Mouse (Mus musculus): Measurements from ENCODE around the gene Inhba. TPM values are rescaled to one million over a fixed set of nuclear protein-coding genes. Genes with fewer than 3 reads are reported as not detected.
A peak's percentile ranks its signal among the peaks of the same experiment; 100 is the strongest.

Gene Inhba
- polyA plus RNA-seq, 1 experiment from 2014 or later: 9.5 TPM

- Histone ChIP-seq H3K4me1 (ENCODE audit: control insufficient read depth, insufficient read depth, low read length) (0 out of 2 replicates have a peak, but pooled peaks cover 3% of the 10 kb centered on the region), H3K4me3 (ENCODE audit: low read depth, low read length) (peak overlapping the region; percentile 53), H3K27ac (replicated peaks; ENCODE audit: low read depth, low read length) (no peak overlapping the region; the same call in 1 of the 2 replicates), H3K9ac (ENCODE audit: low read depth, low read length) (peak overlapping the region; percentile 74), H3K9me3 (ENCODE audit: control insufficient read depth, low read length) (no peaks in the 10 kb centered on the region), H3K4me2 (ENCODE audit: low read depth, low read length) (peak overlapping the region; percentile 82), H3K36me3 (ENCODE audit: control insufficient read depth, insufficient read depth, low read length) (no peaks in the 10 kb centered on the region), H3K27me3 (replicated peaks; ENCODE audit: control insufficient read depth, insufficient read depth, low read length) (no peaks in the 10 kb centered on the region)
- 63% methylated on average over 3 of the region's 3 CpGs for WGBS
- ATAC-seq (ENCODE audit: low read depth) (no peak), DNase-seq (ENCODE audit: low spot score) (no peak)
Measured at GRCm38 (mm10) chr13:16018807-16019510, 7.3 kb downstream of the Inhba start.

DNA sequence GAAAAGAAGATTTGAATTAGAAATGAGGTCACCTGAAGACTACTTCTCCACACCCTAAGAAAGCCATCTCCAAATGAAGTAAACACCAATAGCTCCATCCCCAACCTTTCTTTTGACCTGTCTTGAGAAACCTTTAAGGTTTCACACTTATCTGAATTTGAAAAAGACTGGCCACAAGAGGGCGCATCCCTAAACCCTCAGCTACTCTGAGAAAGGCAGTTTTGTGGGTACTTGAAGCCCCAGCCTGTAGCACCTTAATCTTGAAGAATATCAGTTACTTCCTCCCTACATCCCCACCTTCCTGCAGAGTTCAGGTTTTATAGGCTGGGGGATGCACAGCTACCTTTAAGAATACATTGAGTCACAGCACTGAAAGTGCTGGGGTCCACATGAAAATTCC, 9.0 kb downstream of the Inhba start:
- no peaks in the 10 kb centered on the region for H3K36me3 ChIP-seq (ENCODE audit: control insufficient read depth, insufficient read depth, low read length)
- no peaks in the 10 kb centered on the region for H3K9me3 ChIP-seq (ENCODE audit: control insufficient read depth, low read length)
- peak overlapping the region; percentile 37 for H3K4me2 ChIP-seq (ENCODE audit: low read depth, low read length)
- DNase-seq (ENCODE audit: low spot score) (peak; percentile 79), ATAC-seq (ENCODE audit: low read depth) (no peak)
- no peaks in the 10 kb centered on the region for H3K27me3 ChIP-seq (replicated peaks; ENCODE audit: control insufficient read depth, insufficient read depth, low read length)
- no peak overlapping the region for H3K27ac ChIP-seq (replicated peaks; ENCODE audit: low read depth, low read length)
- H3K4me1 ChIP-seq (ENCODE audit: control insufficient read depth, insufficient read depth, low read length): 0 out of 2 replicates have a peak, but pooled peaks cover 3% of the 10 kb centered on the region
- H3K4me3 ChIP-seq (ENCODE audit: low read depth, low read length): peak overlapping the region; percentile 53
- WGBS: 4% methylated on average over 1 of the region's 1 CpGs
- peak overlapping the region; percentile 9; the same call in 1 of the 2 replicates for H3K9ac ChIP-seq (ENCODE audit: low read depth, low read length)

- H3K4me1 ChIP-seq (ENCODE audit: control insufficient read depth, insufficient read depth, low read length): 0 out of 2 replicates have a peak, but pooled peaks cover 3% of the 10 kb centered on the region
- H3K4me2 ChIP-seq (ENCODE audit: low read depth, low read length): peak overlapping the region; percentile 37
- H3K27me3 ChIP-seq (replicated peaks; ENCODE audit: control insufficient read depth, insufficient read depth, low read length): no peaks in the 10 kb centered on the region
- WGBS: 60% methylated on average over 6 of the region's 6 CpGs
- peak overlapping the region; percentile 9; the same call in 1 of the 2 replicates for H3K9ac ChIP-seq (ENCODE audit: low read depth, low read length)
- DNase-seq (ENCODE audit: low spot score): no peak
- no peaks in the 10 kb centered on the region for H3K36me3 ChIP-seq (ENCODE audit: control insufficient read depth, insufficient read depth, low read length)
- peak overlapping the region; percentile 53 for H3K4me3 ChIP-seq (ENCODE audit: low read depth, low read length)
- no peak for ATAC-seq (ENCODE audit: low read depth)
- H3K27ac ChIP-seq (replicated peaks; ENCODE audit: low read depth, low read length): no peak overlapping the region
- H3K9me3 ChIP-seq (ENCODE audit: control insufficient read depth, low read length): no peaks in the 10 kb centered on the region
Measured at GRCm38 (mm10) chr13:16021181-16021580, 9.5 kb downstream of the Inhba start.

DNA sequence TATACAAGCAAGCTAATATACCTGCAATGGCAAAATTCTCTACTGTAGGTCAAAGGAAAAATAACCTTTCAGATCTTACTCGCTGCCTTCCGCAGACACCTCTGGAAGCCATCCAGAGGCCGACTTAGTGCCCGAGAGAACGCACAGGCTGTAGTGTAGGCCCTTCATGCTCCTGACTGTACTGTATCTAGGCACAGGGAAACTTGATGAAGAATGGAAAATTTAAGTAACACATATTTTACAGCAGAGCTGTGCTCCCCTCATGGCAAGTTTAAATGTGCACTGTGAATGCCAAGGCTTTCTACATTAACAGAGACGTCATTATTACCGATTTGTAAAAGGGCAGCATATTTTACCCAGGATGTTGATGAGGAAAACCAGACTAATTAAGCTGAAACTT, 10.2 kb downstream of the Inhba start:
- no peak overlapping the region for H3K4me3 ChIP-seq (ENCODE audit: low read depth, low read length)
- no peak overlapping the region for H3K9ac ChIP-seq (ENCODE audit: low read depth, low read length)
- 0 out of 2 replicates have a peak, but pooled peaks cover 3% of the 10 kb centered on the region for H3K4me1 ChIP-seq (ENCODE audit: control insufficient read depth, insufficient read depth, low read length)
- DNase-seq (ENCODE audit: low spot score) (no peak), ATAC-seq (ENCODE audit: low read depth) (no peak)
- no peaks in the 10 kb centered on the region for H3K9me3 ChIP-seq (ENCODE audit: control insufficient read depth, low read length)
- no peaks in the 10 kb centered on the region for H3K27me3 ChIP-seq (replicated peaks; ENCODE audit: control insufficient read depth, insufficient read depth, low read length)
- 76% methylated on average over 7 of the region's 7 CpGs for WGBS
- no peaks in the 10 kb centered on the region; the same call in 1 of the 2 replicates for H3K36me3 ChIP-seq (ENCODE audit: control insufficient read depth, insufficient read depth, low read length)
- H3K4me2 ChIP-seq (ENCODE audit: low read depth, low read length): peak overlapping the region; percentile 37
- H3K27ac ChIP-seq (replicated peaks; ENCODE audit: low read depth, low read length): no peak overlapping the region

DNA sequence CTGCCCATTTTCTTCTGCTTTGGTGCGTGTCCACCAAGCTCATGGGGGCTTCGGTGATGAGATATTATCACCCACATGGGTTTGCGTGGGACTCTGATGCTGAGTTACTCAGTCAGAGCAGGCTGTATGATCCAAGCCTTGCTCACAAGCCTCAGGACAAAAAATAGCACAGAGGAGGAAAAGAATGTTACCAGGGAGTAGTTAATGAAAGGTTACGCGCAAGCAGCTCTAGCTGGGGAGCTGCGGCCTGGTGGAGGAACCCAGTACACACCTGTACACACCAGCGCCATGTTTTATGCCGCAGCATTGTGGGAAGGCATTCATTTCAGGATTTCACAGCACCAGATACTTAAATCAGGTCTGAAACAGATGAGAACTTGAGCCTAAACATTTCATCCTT, 10.9 kb downstream of the Inhba start:
- Histone ChIP-seq H3K27ac (replicated peaks; ENCODE audit: low read depth, low read length) (no peak overlapping the region), H3K4me3 (ENCODE audit: low read depth, low read length) (no peak overlapping the region), H3K9ac (ENCODE audit: low read depth, low read length) (no peak overlapping the region), H3K4me1 (ENCODE audit: control insufficient read depth, insufficient read depth, low read length) (0 out of 2 replicates have a peak, but pooled peaks cover 3% of the 10 kb centered on the region), H3K36me3 (ENCODE audit: control insufficient read depth, insufficient read depth, low read length) (no peaks in the 10 kb centered on the region; the same call in 1 of the 2 replicates), H3K27me3 (replicated peaks; ENCODE audit: control insufficient read depth, insufficient read depth, low read length) (no peaks in the 10 kb centered on the region), H3K4me2 (ENCODE audit: low read depth, low read length) (peak overlapping the region; percentile 31; the same call in 1 of the 2 replicates), H3K9me3 (ENCODE audit: control insufficient read depth, low read length) (no peaks in the 10 kb centered on the region)
- DNase-seq (ENCODE audit: low spot score) (no peak), ATAC-seq (ENCODE audit: low read depth) (no peak)
- whole genome bisulfite sequencing: 88% methylated on average over 8 of the region's 8 CpGs

- Histone ChIP-seq H3K36me3 (ENCODE audit: control insufficient read depth, insufficient read depth, low read length) (no peaks in the 10 kb centered on the region; the same call in 1 of the 2 replicates), H3K27me3 (replicated peaks; ENCODE audit: control insufficient read depth, insufficient read depth, low read length) (no peaks in the 10 kb centered on the region), H3K4me3 (ENCODE audit: low read depth, low read length) (no peak overlapping the region), H3K9ac (ENCODE audit: low read depth, low read length) (0 out of 2 replicates have a peak overlapping the region, but pooled peaks have one; percentile 14), H3K4me2 (ENCODE audit: low read depth, low read length) (peak overlapping the region; percentile 28), H3K9me3 (ENCODE audit: control insufficient read depth, low read length) (no peaks in the 10 kb centered on the region), H3K27ac (replicated peaks; ENCODE audit: low read depth, low read length) (no peak overlapping the region), H3K4me1 (ENCODE audit: control insufficient read depth, insufficient read depth, low read length) (no peaks in the 10 kb centered on the region)
- WGBS: 49% methylated on average over 13 of the region's 13 CpGs
- DNase-seq (ENCODE audit: low spot score) (peak; percentile 19), ATAC-seq (ENCODE audit: low read depth) (0 out of 2 replicates have a peak, but pooled peaks have one; percentile 37)
Measured at GRCm38 (mm10) chr13:16023070-16024039, 11.7 kb downstream of the Inhba start.

DNA sequence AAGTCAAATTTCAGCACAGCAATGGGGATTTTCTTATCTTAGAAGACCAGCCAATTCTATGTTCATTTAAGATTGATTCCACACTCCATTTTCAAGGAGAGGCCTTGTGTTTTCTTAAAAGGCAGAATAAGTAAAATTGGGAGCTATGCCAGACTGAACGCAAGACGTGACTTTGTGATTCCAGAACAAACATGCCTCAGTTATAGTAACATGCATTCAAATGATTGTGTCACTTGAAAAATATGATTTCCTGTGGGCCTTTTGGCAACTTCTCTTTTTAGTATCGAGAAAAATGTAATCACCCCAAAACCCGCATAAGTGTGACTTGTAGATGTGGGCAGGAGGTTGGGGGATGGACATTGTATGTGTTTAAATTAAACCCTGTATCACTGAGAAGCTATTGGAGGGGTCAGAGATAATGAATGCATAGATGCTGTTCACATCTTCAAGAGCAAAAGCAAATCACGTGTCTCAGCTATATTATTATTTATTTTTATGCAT, 19.0 kb downstream of the Inhba start:
- DNase-seq (ENCODE audit: low spot score) (peak; percentile 31), ATAC-seq (ENCODE audit: low read depth) (no peak)

GRCm38 (mm10) chr13:16032425-16032824, 20.8 kb downstream of the Inhba start:
- no peak overlapping the region for H3K4me2 ChIP-seq (ENCODE audit: low read depth, low read length)
- no peak overlapping the region for H3K9ac ChIP-seq (ENCODE audit: low read depth, low read length)
- H3K9me3 ChIP-seq (ENCODE audit: control insufficient read depth, low read length): no peaks in the 10 kb centered on the region
- H3K27ac ChIP-seq (replicated peaks; ENCODE audit: low read depth, low read length): no peak overlapping the region
- H3K4me3 ChIP-seq (ENCODE audit: low read depth, low read length): no peak overlapping the region
- no peaks in the 10 kb centered on the region for H3K4me1 ChIP-seq (ENCODE audit: control insufficient read depth, insufficient read depth, low read length)
- ATAC-seq (ENCODE audit: low read depth): no peak
- H3K27me3 ChIP-seq (replicated peaks; ENCODE audit: control insufficient read depth, insufficient read depth, low read length): no peaks in the 10 kb centered on the region
- H3K36me3 ChIP-seq (ENCODE audit: control insufficient read depth, insufficient read depth, low read length): no peaks in the 10 kb centered on the region
- no peak for DNase-seq (ENCODE audit: low spot score)

More for the DNA sequence above, 19.0 kb downstream of the Inhba start:
- no peak overlapping the region for H3K4me3 ChIP-seq (ENCODE audit: low read depth, low read length)
- no peaks in the 10 kb centered on the region for H3K9me3 ChIP-seq (ENCODE audit: control insufficient read depth, low read length)
- no peak overlapping the region for H3K27ac ChIP-seq (replicated peaks; ENCODE audit: low read depth, low read length)
- no peak overlapping the region for H3K4me2 ChIP-seq (ENCODE audit: low read depth, low read length)
- no peak overlapping the region for H3K9ac ChIP-seq (ENCODE audit: low read depth, low read length)
- no peaks in the 10 kb centered on the region for H3K4me1 ChIP-seq (ENCODE audit: control insufficient read depth, insufficient read depth, low read length)
- no peaks in the 10 kb centered on the region; the same call in 1 of the 2 replicates for H3K36me3 ChIP-seq (ENCODE audit: control insufficient read depth, insufficient read depth, low read length)
- WGBS: 65% methylated on average over 5 of the region's 5 CpGs
- no peaks in the 10 kb centered on the region for H3K27me3 ChIP-seq (replicated peaks; ENCODE audit: control insufficient read depth, insufficient read depth, low read length)

All from embryonic facial prominence, embryonic 14.5 days (tissue).